20 mouse cellular contexts compared by ENCODE assay signal in the genomic region with DNA sequence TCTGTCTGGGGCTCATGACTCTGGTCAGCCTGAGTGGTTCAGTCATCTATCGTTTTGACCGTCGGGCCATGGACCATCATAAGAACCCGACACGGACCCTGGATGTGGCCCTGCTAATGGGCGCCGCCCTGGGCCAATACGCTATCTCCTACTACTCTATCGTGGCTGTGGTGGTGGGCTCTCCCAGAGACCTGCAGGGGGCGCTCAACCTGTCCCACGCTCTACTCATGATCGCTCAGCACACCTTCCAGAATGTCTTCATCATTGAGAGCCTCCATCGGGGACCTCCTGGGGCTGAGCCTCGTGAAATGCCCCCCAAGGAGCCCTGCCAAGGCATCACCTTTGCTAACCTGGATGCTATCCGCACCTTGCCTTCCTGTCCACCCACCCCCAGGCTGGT. TPM values are rescaled to one million over a fixed set of nuclear protein-coding genes. Genes with fewer than 3 reads are reported as not detected.
DNase-seq lines count a peak whose midpoint lies in the region; ATAC-seq and TF ChIP-seq lines count a peak whose summit lies in the region.
"Had no signal": no experiment of that assay in that cellular context is flagged by ENCODE, and none has a peak within 500 bp of the region (broad histone marks: within the 10 kb centered on the region; RNA-seq: fewer than 3 reads in every experiment).

No protein-coding gene starts in this region.

- TF ChIP-seq EP300 in MEL (IDR thresholded peaks at IDR 0.05; ENCODE audit: low read depth in 1 of 2, low read length in 2 of 2), result no peak

- H3K4me1 ChIP-seq in lung, adult 2 months (ENCODE audit: control insufficient read depth, insufficient read depth, low read length), result no peaks in the 10 kb centered on the region
- H3K4me1 ChIP-seq in MEL (ENCODE audit: control insufficient read depth in 1 of 2, insufficient read depth in 2 of 2, low read length in 2 of 2), result no peaks in the 10 kb centered on the region
- H3K4me1 ChIP-seq in olfactory bulb, adult 2 months (ENCODE audit: control insufficient read depth, insufficient read depth, low read length), result peaks cover 6% of the 10 kb centered on the region
- peaks cover 18% of the 10 kb centered on the region for H3K4me1 ChIP-seq in forebrain, embryonic 10.5 days

- no peak overlapping the region for H3K27ac ChIP-seq in MEL (ENCODE audit: control insufficient read depth, low read depth, low read length)
- no peak overlapping the region for H3K27ac ChIP-seq in olfactory bulb, adult 2 months (ENCODE audit: insufficient read depth, low read depth, low read length)
- H3K27ac ChIP-seq in forebrain, embryonic 10.5 days, result no peak overlapping the region
- H3K27ac ChIP-seq: forebrain, embryonic 15.5 days; heart, embryonic 15.5 days; hindbrain, embryonic 13.5 days; macrophage; stomach, embryonic 15.5 days had no signal

- H3K27me3 ChIP-seq in MEL (ENCODE audit: control insufficient read depth in 1 of 2, insufficient read depth in 2 of 2, low read length in 2 of 2), result peaks cover 8 to 10% of the 10 kb centered on the region in 2 experiments
- peaks cover 90% of the 10 kb centered on the region for H3K27me3 ChIP-seq in forebrain, embryonic 10.5 days (ENCODE audit: poor library complexity, severe bottlenecking)

- no peak overlapping the region for H3K4me3 ChIP-seq in lung, adult 2 months (replicated peaks; ENCODE audit: extremely low read depth, low read depth, low read length)
- no peak overlapping the region for H3K4me3 ChIP-seq in MEL (ENCODE audit: control insufficient read depth in 1 of 2, insufficient read depth in 1 of 2, low read depth in 2 of 2, low read length in 2 of 2)
- H3K4me3 ChIP-seq in olfactory bulb, adult 2 months (ENCODE audit: insufficient read depth, low read depth, low read length), result no peak overlapping the region
- H3K4me3 ChIP-seq in forebrain, embryonic 10.5 days, result no peak overlapping the region
- H3K4me3 ChIP-seq: forebrain, embryonic 15.5 days; heart, embryonic 15.5 days; hindbrain, embryonic 13.5 days; stomach, embryonic 15.5 days had no signal

- H3K79me2 ChIP-seq in MEL (ENCODE audit: control insufficient read depth, insufficient read depth, low read length, poor library complexity), result no peaks in the 10 kb centered on the region

- TF ChIP-seq CTCF in lung, adult 2 months (IDR thresholded peaks at IDR 0.05; ENCODE audit: insufficient read depth, low read length), result 0 out of 2 replicates have a peak, but pooled peaks have one; percentile 8
- peak; percentile 69 to 83 (median 70) for TF ChIP-seq CTCF in MEL (IDR thresholded peaks at IDR 0.05 in 2 of 3, conservative IDR thresholded peaks at IDR 0.05 in 1 of 3; ENCODE audit: control insufficient read depth in 1 of 3, insufficient read depth in 1 of 3, low read depth in 2 of 3, low read length in 3 of 3, poor library complexity in 1 of 3, severe bottlenecking in 1 of 3)
- TF ChIP-seq CTCF in olfactory bulb, adult 2 months (IDR thresholded peaks at IDR 0.05; ENCODE audit: insufficient read depth, low read depth, low read length), result 0 out of 2 replicates have a peak, but pooled peaks have one; percentile 12

- no peaks in the 10 kb centered on the region for H3K36me3 ChIP-seq in MEL (ENCODE audit: control insufficient read depth in 1 of 2, insufficient read depth in 2 of 2, low read length in 2 of 2)
- H3K36me3 ChIP-seq in forebrain, embryonic 10.5 days (replicated peaks), result no peaks in the 10 kb centered on the region
- H3K36me3 ChIP-seq: forebrain, embryonic 15.5 days; heart, embryonic 15.5 days; hindbrain, embryonic 13.5 days; stomach, embryonic 15.5 days had no signal

- 69% methylated on average over 15 of the region's 15 CpGs for whole genome bisulfite sequencing in lung, adult 2 months
- WGBS in olfactory bulb, adult 2 months, result 74% methylated on average over 15 of the region's 15 CpGs
- 75% methylated on average over 15 of the region's 15 CpGs for WGBS in forebrain, embryonic 10.5 days

- no peak for ATAC-seq in CD4-positive, CD25-positive, alpha-beta regulatory T cell, adult 4 months
- ATAC-seq: forebrain, embryonic 15.5 days had no signal

- peak; percentile 58 for DNase-seq in CD4-positive, CD25-positive, alpha-beta regulatory T cell, adult 2 months (ENCODE audit: low read depth, low spot score)
- no peak for DNase-seq in lung, adult 2 months
- DNase-seq in lung, postnatal 10 days, result no peak
- peak; percentile 66 for DNase-seq in MEL (ENCODE audit: low read depth, low spot score)
- no peak for DNase-seq in ovary, adult 18-20 months (ENCODE audit: low spot score)
- no peak for DNase-seq in forebrain, embryonic 10.5 days (ENCODE audit: extremely low spot score, low spot score)
- DNase-seq: adrenal gland, adult 2 months; gastrocnemius, postnatal 25 days; kidney, adult 9 months; layer of hippocampus, adult 9-11 months had no signal

- H3K9me3 ChIP-seq in MEL (replicated peaks; ENCODE audit: insufficient read depth, low read length), result no peaks in the 10 kb centered on the region
- no peaks in the 10 kb centered on the region for H3K9me3 ChIP-seq in forebrain, embryonic 10.5 days
- H3K9me3 ChIP-seq: forebrain, embryonic 15.5 days; heart, embryonic 15.5 days; hindbrain, embryonic 13.5 days; stomach, embryonic 15.5 days had no signal

- peak; percentile 14 for TF ChIP-seq RAD21 in MEL (IDR thresholded peaks at IDR 0.05; ENCODE audit: low read depth, low read length)

- no peak overlapping the region for H3K9ac ChIP-seq in MEL (ENCODE audit: control insufficient read depth, low read depth, low read length, poor library complexity, severe bottlenecking)
- H3K9ac ChIP-seq: forebrain, embryonic 15.5 days; heart, embryonic 15.5 days; hindbrain, embryonic 13.5 days; stomach, embryonic 15.5 days had no signal

- no peak for TF ChIP-seq POLR2A in lung, adult 2 months (IDR thresholded peaks at IDR 0.05; ENCODE audit: borderline replicate concordance, extremely low read depth, low read depth, low read length)
- no peak for TF ChIP-seq POLR2A in MEL (IDR thresholded peaks at IDR 0.05; ENCODE audit: control insufficient read depth in 1 of 2, insufficient read depth in 1 of 2, low read depth in 1 of 2, low read length in 2 of 2, poor library complexity in 1 of 2)
- TF ChIP-seq POLR2A in olfactory bulb, adult 2 months (IDR thresholded peaks at IDR 0.05; ENCODE audit: insufficient read depth, low read depth, low read length), result no peak

TF ChIP-seq in MEL, 35 proteins besides CTCF, POLR2A, EP300 and RAD21:
- no peak for TF ChIP-seq ZNF384 (IDR thresholded peaks at IDR 0.05; ENCODE audit: low read depth, low read length)
- peak; percentile 55 for TF ChIP-seq SMC3 (IDR thresholded peaks at IDR 0.05; ENCODE audit: low read depth, low read length)

RNA-seq across cellular contexts. Expression of a gene that starts 5.2 kb away (rescaled TPM):
- polyA plus RNA-seq in CD4-positive, CD25-positive, alpha-beta regulatory T cell, adult 4 months (2017; shearing (Covaris generic)), result not detected
- polyA plus RNA-seq in lung, adult 2 months (2012; rRNA removed), result 0.05 and 7.8 TPM in 2 replicates
- total RNA-seq in MEL (2012; rRNA removed), result not detected in 2 replicates
- not detected for polyA plus RNA-seq in MEL (2012; ENCODE audit: insufficient read depth in 1 of 2, insufficient read length in 2 of 2, low read depth in 1 of 2, low replicate concordance in 2 of 2, missing spikeins in 1 of 2)
- polyA plus RNA-seq in olfactory bulb, adult 2 months (2012; ENCODE audit: insufficient read depth, insufficient read length, low replicate concordance, missing spikeins), result not detected in 2 replicates
- not detected in 2 replicates for polyA plus RNA-seq in forebrain, embryonic 10.5 days (2016; fragmentation: Nextera tagmentation; extraction: Ambion mirVana)
- total RNA-seq: adrenal gland, adult 2 months; gastrocnemius, postnatal 25 days; monocyte, adult 5-6 weeks had no signal
- polyA plus RNA-seq: heart, embryonic 15.5 days; limb, embryonic 11.5 days; macrophage had no signal

RNA-seq across cellular contexts. Expression of a gene that starts 7.5 kb away (rescaled TPM):
- polyA plus RNA-seq in CD4-positive, CD25-positive, alpha-beta regulatory T cell, adult 4 months (2017; shearing (Covaris generic)), result not detected
- 0.11 and 0.17 TPM in 2 replicates for polyA plus RNA-seq in lung, adult 2 months (2012; rRNA removed)
- total RNA-seq in MEL (2012; rRNA removed), result not detected in 2 replicates
- polyA plus RNA-seq in MEL (2012; ENCODE audit: insufficient read depth in 1 of 2, insufficient read length in 2 of 2, low read depth in 1 of 2, low replicate concordance in 2 of 2, missing spikeins in 1 of 2), result not detected
- not detected in 2 replicates for polyA plus RNA-seq in olfactory bulb, adult 2 months (2012; ENCODE audit: insufficient read depth, insufficient read length, low replicate concordance, missing spikeins)
- 0.05 TPM in 1 of 2 replicates, not detected in the other for polyA plus RNA-seq in forebrain, embryonic 10.5 days (2016; fragmentation: Nextera tagmentation; extraction: Ambion mirVana)
- total RNA-seq: monocyte, adult 5-6 weeks had no signal
- polyA plus RNA-seq: embryonic facial prominence, embryonic 14.5 days; limb, embryonic 11.5 days; macrophage had no signal

RNA-seq across cellular contexts. Expression of a gene that starts 22.4 kb away (rescaled TPM):
- not detected for polyA plus RNA-seq in CD4-positive, CD25-positive, alpha-beta regulatory T cell, adult 4 months (2017; shearing (Covaris generic))
- 8.3 TPM in 1 of 2 replicates, not detected in the other for polyA plus RNA-seq in lung, adult 2 months (2012; rRNA removed)
- not detected in 2 replicates for total RNA-seq in MEL (2012; rRNA removed)
- polyA plus RNA-seq in MEL (2012; ENCODE audit: insufficient read depth in 1 of 2, insufficient read length in 2 of 2, low read depth in 1 of 2, low replicate concordance in 2 of 2, missing spikeins in 1 of 2), result not detected
- polyA plus RNA-seq in olfactory bulb, adult 2 months (2012; ENCODE audit: insufficient read depth, insufficient read length, low replicate concordance, missing spikeins), result not detected in 2 replicates
- polyA plus RNA-seq in forebrain, embryonic 10.5 days (2016; fragmentation: Nextera tagmentation; extraction: Ambion mirVana), result 0.12 TPM in 1 of 2 replicates, not detected in the other
- total RNA-seq: adrenal gland, adult 2 months; gastrocnemius, postnatal 25 days; monocyte, adult 5-6 weeks had no signal
- polyA plus RNA-seq: adrenal gland, adult 2 months; embryonic facial prominence, embryonic 14.5 days; forebrain, embryonic 15.5 days; heart, embryonic 15.5 days; hindbrain, embryonic 13.5 days; limb, embryonic 11.5 days; macrophage had no signal

RNA-seq across cellular contexts. Expression of a gene that starts 31.9 kb away (rescaled TPM):
- polyA plus RNA-seq in CD4-positive, CD25-positive, alpha-beta regulatory T cell, adult 4 months (2017; shearing (Covaris generic)), result 1 to 10 TPM; 1.1 to 1.6 TPM
- polyA plus RNA-seq in lung, adult 2 months (2012; rRNA removed), result 2.8 and 3.8 TPM in 2 replicates
- total RNA-seq in MEL (2012; rRNA removed), result 3.0 and 3.3 TPM in 2 replicates
- polyA plus RNA-seq in MEL (2012; ENCODE audit: insufficient read depth in 1 of 2, insufficient read length in 2 of 2, low read depth in 1 of 2, low replicate concordance in 2 of 2, missing spikeins in 1 of 2), result 1 to 10 TPM in 1 of 2 experiments, not detected in 1; 6.6 TPM
- not detected in 2 replicates for polyA plus RNA-seq in olfactory bulb, adult 2 months (2012; ENCODE audit: insufficient read depth, insufficient read length, low replicate concordance, missing spikeins)
- polyA plus RNA-seq in forebrain, embryonic 10.5 days (2016; fragmentation: Nextera tagmentation; extraction: Ambion mirVana), result 0.45 and 0.49 TPM in 2 replicates

RNA-seq across cellular contexts. Expression of a gene that starts 38.2 kb away (rescaled TPM):
- polyA plus RNA-seq in CD4-positive, CD25-positive, alpha-beta regulatory T cell, adult 4 months (2017; shearing (Covaris generic)), result 1 to 10 TPM; 2.4 to 3.9 TPM
- 43.3 and 45.0 TPM in 2 replicates for polyA plus RNA-seq in lung, adult 2 months (2012; rRNA removed)
- 0.88 and 1.1 TPM in 2 replicates for total RNA-seq in MEL (2012; rRNA removed)
- polyA plus RNA-seq in MEL (2012; ENCODE audit: insufficient read depth in 1 of 2, insufficient read length in 2 of 2, low read depth in 1 of 2, low replicate concordance in 2 of 2, missing spikeins in 1 of 2), result 1 to 10 TPM in 1 of 2 experiments, not detected in 1; 3.0 TPM
- not detected in 2 replicates for polyA plus RNA-seq in olfactory bulb, adult 2 months (2012; ENCODE audit: insufficient read depth, insufficient read length, low replicate concordance, missing spikeins)
- 16.2 and 18.2 TPM in 2 replicates for polyA plus RNA-seq in forebrain, embryonic 10.5 days (2016; fragmentation: Nextera tagmentation; extraction: Ambion mirVana)
- polyA plus RNA-seq: macrophage had no signal

Comparison
In these comparisons a context has a peak if more than half of its experiments do, and no peak if none do; other contexts are left out.
1. DNase-seq: peak in CD4-positive, CD25-positive, alpha-beta regulatory T cell, adult 2 months (single experiment) and MEL (single experiment); none in lung, adult 2 months (single experiment), lung, postnatal 10 days (single experiment), ovary, adult 18-20 months (single experiment) and forebrain, embryonic 10.5 days (single experiment).
2. CTCF ChIP-seq: peak in every context shown above with its lines; median percentile 70 in MEL; 12 in olfactory bulb, adult 2 months; 8 in lung, adult 2 months.